Mouse (Mus musculus): ENCODE measurements around the gene Wdr6. TPM values are rescaled to one million over a fixed set of nuclear protein-coding genes. Genes with fewer than 3 reads are reported as not detected.

Gene Wdr6
- polyA plus RNA-seq, 1 experiment from 2014 or later: 93.7 TPM

DNA sequence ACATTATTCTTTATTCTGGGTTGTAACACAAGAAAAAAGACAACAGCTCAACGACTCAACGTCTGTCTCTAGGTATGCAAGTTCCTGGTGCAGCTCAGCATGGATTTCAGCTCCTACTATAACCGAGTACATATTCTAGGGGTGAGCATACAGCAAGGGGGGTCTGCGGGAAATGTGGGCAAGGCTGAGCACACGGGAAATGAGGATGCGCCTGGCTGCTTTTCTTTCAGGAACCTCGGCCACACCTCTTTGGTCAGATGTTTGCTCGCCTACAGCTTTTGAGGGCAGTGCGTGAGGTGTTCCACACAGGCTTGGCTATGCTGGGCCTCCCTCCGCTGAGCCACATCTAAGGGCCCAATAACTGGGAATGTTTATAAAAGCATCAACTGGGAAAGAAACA, 6.2 kb downstream of the Wdr6 start:
- H3K36me3 ChIP-seq: peaks cover 53% of the 10 kb centered on the region
- no peak for ATAC-seq (ENCODE audit: insufficient number of reproducible peaks, low FRiP score, low TSS enrichment, low read depth)
- H3K27ac ChIP-seq (replicated peaks): no peak overlapping the region
- no peak overlapping the region for H3K4me3 ChIP-seq (replicated peaks)
- H3K9me3 ChIP-seq (replicated peaks): no peaks in the 10 kb centered on the region
- peaks cover 57% of the 10 kb centered on the region for H3K4me1 ChIP-seq
- no peaks in the 10 kb centered on the region for H3K27me3 ChIP-seq
- H3K4me2 ChIP-seq (replicated peaks): no peak overlapping the region
- no peak overlapping the region for H3K9ac ChIP-seq
- 81% methylated on average over 10 of the region's 10 CpGs for WGBS

- peaks cover 48% of the 10 kb centered on the region for H3K4me1 ChIP-seq
Observed at GRCm38 (mm10) chr9:108571401-108571973, 7.1 kb downstream of the Wdr6 start.

DNA sequence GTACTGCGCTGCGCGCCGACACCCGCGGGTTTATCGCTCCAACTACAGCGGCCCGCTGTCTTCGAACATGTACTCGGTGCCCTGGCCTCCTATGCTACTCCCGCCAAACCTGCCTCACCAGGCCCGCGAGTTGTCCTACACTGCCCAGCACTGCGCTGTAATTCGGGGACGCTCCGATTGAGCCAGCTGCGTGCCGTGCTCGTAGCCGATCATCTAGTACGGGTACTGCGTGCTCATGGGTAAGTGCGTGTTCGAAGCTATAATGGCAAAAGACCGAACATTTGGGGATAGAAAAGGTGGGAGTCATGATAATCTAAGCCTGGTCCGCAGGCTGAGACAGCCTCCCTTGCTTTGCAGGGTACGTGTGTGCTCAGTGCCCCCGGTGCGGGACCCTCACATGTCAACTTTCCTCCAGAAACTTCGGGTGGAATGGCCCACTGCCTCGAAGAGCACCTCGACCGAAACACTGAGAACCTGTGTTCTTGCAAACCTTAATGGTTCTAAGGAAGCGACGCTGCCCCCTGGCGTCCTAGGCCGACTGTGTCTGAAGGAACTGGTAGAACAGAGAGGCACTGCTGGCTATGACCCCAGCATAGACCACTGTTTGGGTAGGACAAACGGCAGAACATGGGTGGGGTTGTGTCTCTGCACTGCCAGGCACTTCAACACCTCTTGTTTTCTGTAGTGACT, 8.2 kb downstream of the Wdr6 start:
- H3K27ac ChIP-seq (replicated peaks): peak overlapping the region; percentile 68
- H3K9ac ChIP-seq: peak overlapping the region; percentile 48
- no peaks in the 10 kb centered on the region for H3K27me3 ChIP-seq
- H3K4me3 ChIP-seq (replicated peaks): peak overlapping the region; percentile 69
- ATAC-seq (ENCODE audit: insufficient number of reproducible peaks, low FRiP score, low TSS enrichment, low read depth): no peak
- WGBS: 2% methylated on average over 40 of the region's 40 CpGs
- H3K9me3 ChIP-seq (replicated peaks): no peaks in the 10 kb centered on the region
- peaks cover 47% of the 10 kb centered on the region for H3K4me1 ChIP-seq
- H3K36me3 ChIP-seq: peaks cover 49% of the 10 kb centered on the region
- peak overlapping the region; percentile 96 for H3K4me2 ChIP-seq (replicated peaks)

More at GRCm38 (mm10) chr9:108571401-108571973, 7.1 kb downstream of the Wdr6 start:
- peaks cover 53% of the 10 kb centered on the region for H3K36me3 ChIP-seq
- ATAC-seq (ENCODE audit: insufficient number of reproducible peaks, low FRiP score, low TSS enrichment, low read depth): no peak
- no peaks in the 10 kb centered on the region for H3K9me3 ChIP-seq (replicated peaks)
- no peak overlapping the region for H3K9ac ChIP-seq
- no peak overlapping the region for H3K4me3 ChIP-seq (replicated peaks)
- no peak overlapping the region for H3K27ac ChIP-seq (replicated peaks)
- no peak overlapping the region for H3K4me2 ChIP-seq (replicated peaks)
- WGBS: 93% methylated on average over 16 of the region's 16 CpGs
- no peaks in the 10 kb centered on the region for H3K27me3 ChIP-seq

- peak within 1 kb of the TSS; percentile 72 for H3K4me3 ChIP-seq (replicated peaks)
- peak; percentile 67 for ATAC-seq (ENCODE audit: insufficient number of reproducible peaks, low FRiP score, low TSS enrichment, low read depth)
- peak within 1 kb of the TSS; percentile 48 for H3K9ac ChIP-seq
- no peaks in the 10 kb centered on the region for H3K27me3 ChIP-seq
- 4% methylated on average over 42 of the region's 42 CpGs for WGBS
- peaks cover 48% of the 10 kb centered on the region for H3K36me3 ChIP-seq
- no peaks in the 10 kb centered on the region for H3K9me3 ChIP-seq (replicated peaks)
- peaks cover 46% of the 10 kb centered on the region for H3K4me1 ChIP-seq
- peak within 1 kb of the TSS; percentile 97 for H3K4me2 ChIP-seq (replicated peaks)
- peak within 1 kb of the TSS; percentile 96 for H3K27ac ChIP-seq (replicated peaks)
Observed at GRCm38 (mm10) chr9:108569381-108570206, 8.9 kb downstream of the Wdr6 start, which contains the start of gene Dalrd3. Gene Dalrd3, plus strand, starts transcription at chr9:108569886.

DNA sequence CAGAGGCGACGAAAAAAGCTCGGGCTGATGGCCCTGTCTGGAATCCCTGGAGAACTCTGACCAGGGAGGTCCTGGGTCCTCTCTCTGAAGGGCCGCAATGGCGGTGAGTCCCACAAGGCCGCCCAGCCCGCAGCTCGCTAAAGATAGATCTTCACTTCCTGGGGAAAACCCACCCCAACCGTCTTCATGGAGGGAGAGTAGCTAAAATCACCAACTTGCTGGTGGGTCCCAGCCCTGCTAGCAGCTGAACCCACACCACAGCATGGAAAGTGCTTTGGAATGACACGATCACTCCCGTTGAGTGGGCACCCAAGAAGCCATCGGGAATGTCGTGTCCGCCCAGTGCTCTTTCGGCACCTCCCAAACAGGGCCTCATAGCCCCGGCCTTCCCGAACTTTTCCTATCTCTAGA, 10.0 kb downstream of the Wdr6 start:
- Histone ChIP-seq H3K4me2 (replicated peaks) (peak overlapping the region; percentile 97), H3K36me3 (peaks cover 48% of the 10 kb centered on the region), H3K4me3 (replicated peaks) (peak overlapping the region; percentile 72), H3K4me1 (peaks cover 40% of the 10 kb centered on the region), H3K27ac (replicated peaks) (peak overlapping the region; percentile 96), H3K9me3 (replicated peaks) (no peaks in the 10 kb centered on the region), H3K27me3 (no peaks in the 10 kb centered on the region), H3K9ac (no peak overlapping the region)
- 79% methylated on average over 17 of the region's 17 CpGs for WGBS
- ATAC-seq (ENCODE audit: insufficient number of reproducible peaks, low FRiP score, low TSS enrichment, low read depth): no peak

GRCm38 (mm10) chr9:108567931-108568419, 10.6 kb downstream of the Wdr6 start:
- 7% methylated on average over 18 of the region's 18 CpGs for WGBS
- Histone ChIP-seq H3K9me3 (replicated peaks) (no peaks in the 10 kb centered on the region), H3K4me2 (replicated peaks) (peak overlapping the region; percentile 97), H3K4me1 (peaks cover 40% of the 10 kb centered on the region), H3K4me3 (replicated peaks) (peak overlapping the region; percentile 72), H3K36me3 (peaks cover 47% of the 10 kb centered on the region), H3K27ac (replicated peaks) (peak overlapping the region; percentile 96), H3K27me3 (no peaks in the 10 kb centered on the region), H3K9ac (peak overlapping the region; percentile 75)
- ATAC-seq (ENCODE audit: insufficient number of reproducible peaks, low FRiP score, low TSS enrichment, low read depth): no peak

DNA sequence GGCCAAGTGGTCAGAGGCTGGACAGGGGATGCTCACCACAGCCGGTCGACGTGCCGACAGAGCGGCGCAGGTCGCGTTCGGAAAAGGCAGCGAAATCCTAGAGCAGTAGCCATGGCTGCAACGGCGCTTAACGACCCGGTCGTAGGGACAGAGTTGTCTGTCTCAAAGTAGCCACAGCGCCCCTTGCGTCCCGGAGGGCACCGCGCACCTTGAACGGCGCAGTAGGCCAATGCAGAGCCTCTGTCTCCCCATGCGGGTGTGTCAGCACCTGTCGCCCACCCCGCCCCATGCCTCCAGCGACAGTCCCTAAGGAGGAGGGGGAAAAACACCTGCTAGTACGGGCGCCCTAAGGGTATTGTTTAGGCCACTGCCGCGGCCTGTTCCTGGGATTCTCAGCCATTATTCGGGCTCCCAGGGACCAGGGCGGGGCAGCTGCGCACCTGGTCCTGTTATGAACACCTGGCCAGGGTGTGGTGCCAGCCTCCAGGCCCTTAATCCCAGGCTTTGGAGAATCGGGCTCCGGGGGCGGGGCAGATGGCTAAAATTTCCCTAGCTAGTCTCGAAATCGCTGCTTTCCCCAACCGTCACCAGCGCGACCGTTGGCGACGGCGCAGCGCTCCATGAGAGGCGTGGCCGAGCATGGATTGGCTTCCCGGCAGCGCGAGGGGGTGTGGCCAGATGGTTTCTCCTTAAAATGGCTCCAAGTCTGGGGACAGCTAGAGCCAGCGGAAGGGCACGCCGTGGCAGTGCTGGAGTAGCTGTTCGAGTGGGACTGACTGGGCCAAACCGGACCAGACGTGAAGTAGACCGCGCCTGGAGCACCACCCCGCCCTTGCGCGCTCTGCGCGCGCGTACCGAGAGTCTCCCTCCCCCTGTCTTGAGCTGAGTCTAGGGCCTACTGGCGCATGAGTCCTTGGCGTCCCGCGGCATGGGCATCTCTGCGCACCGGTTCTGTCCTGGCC, 11.4 kb downstream of the Wdr6 start, which contains the start of gene Ndufaf3:
Gene Ndufaf3 (minus strand): TSS at position 620 of the 962 bp plus-strand sequence.
- H3K9ac ChIP-seq: peak within 1 kb of the TSS; percentile 75
- peaks cover 46% of the 10 kb centered on the region for H3K36me3 ChIP-seq
- H3K4me3 ChIP-seq (replicated peaks): peak within 1 kb of the TSS; percentile 72
- peak; percentile 86 for ATAC-seq (ENCODE audit: insufficient number of reproducible peaks, low FRiP score, low TSS enrichment, low read depth)
- H3K27me3 ChIP-seq: no peaks in the 10 kb centered on the region
- peak within 1 kb of the TSS; percentile 97 for H3K4me2 ChIP-seq (replicated peaks)
- peaks cover 40% of the 10 kb centered on the region for H3K4me1 ChIP-seq
- peak within 1 kb of the TSS; percentile 96 for H3K27ac ChIP-seq (replicated peaks)
- no peaks in the 10 kb centered on the region for H3K9me3 ChIP-seq (replicated peaks)
- WGBS: under 1% methylated on average over 73 of the region's 73 CpGs

- Histone ChIP-seq H3K9me3 (replicated peaks) (no peaks in the 10 kb centered on the region), H3K27me3 (no peaks in the 10 kb centered on the region), H3K4me2 (replicated peaks) (peak overlapping the region; percentile 97), H3K4me3 (replicated peaks) (peak overlapping the region; percentile 72), H3K9ac (peak overlapping the region; percentile 75), H3K27ac (replicated peaks) (peak overlapping the region; percentile 96), H3K4me1 (peaks cover 48% of the 10 kb centered on the region), H3K36me3 (peaks cover 40% of the 10 kb centered on the region)
- ATAC-seq (ENCODE audit: insufficient number of reproducible peaks, low FRiP score, low TSS enrichment, low read depth): no peak
- 12% methylated on average over 35 of the region's 35 CpGs for WGBS
Observed at GRCm38 (mm10) chr9:108565881-108566814, 12.4 kb downstream of the Wdr6 start.

GRCm38 (mm10) chr9:108564131-108564530, 14.4 kb downstream of the Wdr6 start:
- Histone ChIP-seq H3K36me3 (peaks cover 43% of the 10 kb centered on the region), H3K9me3 (replicated peaks) (no peaks in the 10 kb centered on the region), H3K9ac (no peak overlapping the region), H3K4me2 (replicated peaks) (no peak overlapping the region), H3K4me3 (replicated peaks) (no peak overlapping the region), H3K27me3 (no peaks in the 10 kb centered on the region), H3K27ac (replicated peaks) (no peak overlapping the region), H3K4me1 (peaks cover 39% of the 10 kb centered on the region)
- 75% methylated on average over 7 of the region's 7 CpGs for WGBS
- ATAC-seq (ENCODE audit: insufficient number of reproducible peaks, low FRiP score, low TSS enrichment, low read depth): no peak

All from embryonic facial prominence, embryonic 15.5 days (tissue).